Mouse (Mus musculus) layer of hippocampus, adult 11-12 months (tissue): Measurements from ENCODE around the gene Cdh13.
"Not testable (repeated sequence)": the region's sequence is repeated elsewhere in the genome, so short reads cannot be mapped to it uniquely, and the experiment has no call there.

Source experiments
- DNase-seq: peaks from one replicate; pipeline ENCODE4 v3.0.0; 2022; ENCODE audit warnings: low spot score

Gene Cdh13

GRCm38 (mm10) chr8:118683386-118683785, 399.9 kb downstream of the Cdh13 start:
- DNase-seq = no peak

- DNase-seq = no peak
These were observed 402.3 kb downstream of the Cdh13 start for GRCm38 (mm10) chr8:118685863-118686262.

GRCm38 (mm10) chr8:118689849-118690248, 406.3 kb downstream of the Cdh13 start:
- no peak for DNase-seq

GRCm38 (mm10) chr8:118701312-118701880, 417.9 kb downstream of the Cdh13 start:
- DNase-seq = no peak

GRCm38 (mm10) chr8:118709366-118709765, 425.8 kb downstream of the Cdh13 start:
- no peak for DNase-seq

GRCm38 (mm10) chr8:118711631-118712030, 428.1 kb downstream of the Cdh13 start:
- DNase-seq = no peak

- no peak for DNase-seq
These were observed 429.6 kb downstream of the Cdh13 start for GRCm38 (mm10) chr8:118713111-118713510.

GRCm38 (mm10) chr8:118713596-118713995, 430.1 kb downstream of the Cdh13 start:
- no peak for DNase-seq

- no peak for DNase-seq
These were observed 439.4 kb downstream of the Cdh13 start for GRCm38 (mm10) chr8:118722896-118723295.

GRCm38 (mm10) chr8:118725651-118726050, 442.1 kb downstream of the Cdh13 start:
- no peak for DNase-seq

GRCm38 (mm10) chr8:118741781-118742180, 458.2 kb downstream of the Cdh13 start:
- no peak for DNase-seq

GRCm38 (mm10) chr8:118744991-118745390, 461.5 kb downstream of the Cdh13 start:
- DNase-seq = no peak

GRCm38 (mm10) chr8:118748041-118748604, 464.6 kb downstream of the Cdh13 start:
- DNase-seq = no peak

GRCm38 (mm10) chr8:118749191-118749590, 465.7 kb downstream of the Cdh13 start:
- no peak for DNase-seq

GRCm38 (mm10) chr8:118749786-118750185, 466.3 kb downstream of the Cdh13 start:
- DNase-seq = no peak

- DNase-seq = peak; percentile 54
These were observed 470.2 kb downstream of the Cdh13 start for GRCm38 (mm10) chr8:118753710-118754109.

GRCm38 (mm10) chr8:118754119-118754518, 470.6 kb downstream of the Cdh13 start:
- DNase-seq = peak; percentile 34

GRCm38 (mm10) chr8:118777507-118777906, 494.0 kb downstream of the Cdh13 start:
- DNase-seq = not testable (repeated sequence)

GRCm38 (mm10) chr8:118778374-118778773, 494.8 kb downstream of the Cdh13 start:
- no peak for DNase-seq

- DNase-seq = no peak
These were observed 502.1 kb downstream of the Cdh13 start for GRCm38 (mm10) chr8:118785646-118786045.

- peak; percentile 18 for DNase-seq
These were observed 506.1 kb downstream of the Cdh13 start for GRCm38 (mm10) chr8:118789649-118790048.

- DNase-seq = no peak
These were observed 511.4 kb downstream of the Cdh13 start for GRCm38 (mm10) chr8:118794886-118795285.

GRCm38 (mm10) chr8:118796491-118796890, 513.0 kb downstream of the Cdh13 start:
- no peak for DNase-seq

GRCm38 (mm10) chr8:118797127-118797526, 513.6 kb downstream of the Cdh13 start:
- DNase-seq = no peak
